Mouse (Mus musculus) kidney, embryonic 15.5 days (tissue): Measurements from ENCODE around the gene Lypd9. TPM values are rescaled to one million over a fixed set of nuclear protein-coding genes. Genes with fewer than 3 reads are reported as not detected.

ENCODE experiments used
- ATAC-seq: fragments of 200-750 bp; cut with Nextera tagmentation; replicated peaks from 2 replicates; pipeline ENCODE4 v1.8.0; 2017; ENCODE audit warnings: moderate TSS enrichment; ENCODE audit not compliant: low FRiP score
- H3K27ac ChIP-seq: fragments of 300-500 bp; sonication (generic); 2 replicates; pipeline ENCODE4 v1.5.1; 2015; ENCODE audit warnings: mild to moderate bottlenecking, inconsistent platforms
- H3K27me3 ChIP-seq: fragments of 300-500 bp; sonication (generic); 2 replicates; pipeline ENCODE4 v1.6.1; 2015; ENCODE audit warnings: inconsistent platforms
- H3K36me3 ChIP-seq: fragments of 300-500 bp; sonication (generic); 2 replicates; pipeline ENCODE4 v1.6.1; 2015; ENCODE audit warnings: inconsistent platforms
- H3K4me1 ChIP-seq: fragments of 300-500 bp; sonication (generic); 2 replicates; pipeline ENCODE4 v1.6.1; 2015; ENCODE audit warnings: inconsistent platforms
- H3K4me2 ChIP-seq: fragments of 300-500 bp; sonication (generic); 2 replicates; pipeline ENCODE4 v1.6.1; 2015; ENCODE audit warnings: moderate library complexity, mild to moderate bottlenecking, inconsistent platforms
- H3K4me3 ChIP-seq: fragments of 300-500 bp; sonication (generic); replicated peaks from 2 replicates; pipeline ENCODE4 v1.5.1; 2015; ENCODE audit warnings: mild to moderate bottlenecking, inconsistent platforms
- H3K9ac ChIP-seq: fragments of 300-500 bp; sonication (generic); 2 replicates; pipeline ENCODE4 v1.6.1; 2015; ENCODE audit warnings: mild to moderate bottlenecking, inconsistent platforms
- H3K9me3 ChIP-seq: fragments of 300-500 bp; sonication (generic); replicated peaks from 2 replicates; pipeline ENCODE4 v1.6.1; 2016; ENCODE audit warnings: inconsistent platforms
- WGBS: fragments of 180-500 bp; shearing (Covaris S2); methylation state at CpG from one replicate; pipeline ENCODE4 v1.1.7; 2015; ENCODE audit warnings: mixed read lengths; 5-methylcytosine and 5-hydroxymethylcytosine counted together
- polyA plus RNA-seq: library from polyadenylated mRNA; unstranded; fragments of >200 nt; fragmentation: Nextera tagmentation; extraction: Ambion mirVana; gene quantifications from 2 replicates; pipeline ENCODE4 v1.2.1, GENCODE M21; 2015

The Lypd9 gene
- polyA plus RNA-seq, 1 experiment from 2014 or later: not detected

- H3K27me3 ChIP-seq: 0 out of 2 replicates have a peak, but pooled peaks cover 3% of the 10 kb centered on the region
- no peak overlapping the region for H3K4me3 ChIP-seq
- no peak overlapping the region for H3K4me2 ChIP-seq
- no peak overlapping the region for H3K9ac ChIP-seq
- H3K27ac ChIP-seq: no peak overlapping the region
- 0 out of 2 replicates have a peak, but pooled peaks cover 3% of the 10 kb centered on the region for H3K4me1 ChIP-seq
- H3K36me3 ChIP-seq: no peaks in the 10 kb centered on the region
- no peak for ATAC-seq
- no peaks in the 10 kb centered on the region for H3K9me3 ChIP-seq
- WGBS: 67% methylated on average over 6 of the region's 6 CpGs
Measured at GRCm38 (mm10) chr11:58399985-58400645, 52.6 kb downstream of the Lypd9 start.

Other genes with a start within 250 kb of the Lypd9 start
- 0.18 TPM in 1 of 2 replicates, not detected in the other for gene 4930438A08Rik, start 178.1 kb downstream of the Lypd9 start, polyA plus RNA-seq
- gene Zfp692, start 145.9 kb downstream of the Lypd9 start, polyA plus RNA-seq: 29.1 and 30.5 TPM in 2 replicates
- gene Zfp672, start 122.6 kb downstream of the Lypd9 start, polyA plus RNA-seq: 36.2 and 40.4 TPM in 2 replicates
- 34.2 and 37.0 TPM in 2 replicates for gene Sh3bp5l, start 122.2 kb downstream of the Lypd9 start, polyA plus RNA-seq
- gene Lypd8, start 73.9 kb downstream of the Lypd9 start, polyA plus RNA-seq: 0.23 and 4.5 TPM in 2 replicates
- gene 1810065E05Rik, start 31.8 kb downstream of the Lypd9 start, polyA plus RNA-seq: not detected in 2 replicates
- not detected in 2 replicates for gene Gm12253, start 20.4 kb downstream of the Lypd9 start, polyA plus RNA-seq
- not detected in 2 replicates for gene Olfr30, start 9.3 kb upstream of the Lypd9 start, polyA plus RNA-seq
- gene Olfr332, start 39.6 kb upstream of the Lypd9 start, polyA plus RNA-seq: 0.08 TPM in 1 of 2 replicates, not detected in the other
- not detected in 2 replicates for gene Olfr331, start 49.6 kb upstream of the Lypd9 start, polyA plus RNA-seq
- not detected in 2 replicates for gene Olfr330, start 81.9 kb upstream of the Lypd9 start, polyA plus RNA-seq
- not detected in 2 replicates for gene Olfr329-ps, start 93.5 kb upstream of the Lypd9 start, polyA plus RNA-seq
- gene Olfr328, start 102.7 kb upstream of the Lypd9 start, polyA plus RNA-seq: 0.05 and 0.09 TPM in 2 replicates
- gene Olfr224, start 117.6 kb upstream of the Lypd9 start, polyA plus RNA-seq: not detected in 2 replicates
- gene Olfr325, start 124.8 kb upstream of the Lypd9 start, polyA plus RNA-seq: not detected in 2 replicates
- not detected in 2 replicates for gene Olfr324, start 142.2 kb upstream of the Lypd9 start, polyA plus RNA-seq
- not detected in 2 replicates for gene 2210407C18Rik, start 163.2 kb upstream of the Lypd9 start, polyA plus RNA-seq
- gene Olfr323, start 177.6 kb upstream of the Lypd9 start, polyA plus RNA-seq: not detected in 2 replicates
- gene Trim58, start 187.5 kb upstream of the Lypd9 start, polyA plus RNA-seq: 0.13 and 0.33 TPM in 2 replicates
- 0.04 TPM in 1 of 2 replicates, not detected in the other for gene Olfr322, start 205.9 kb upstream of the Lypd9 start, polyA plus RNA-seq
- not detected in 2 replicates for gene Olfr320, start 228.2 kb upstream of the Lypd9 start, polyA plus RNA-seq
- not detected in 2 replicates for gene Olfr319, start 246.2 kb upstream of the Lypd9 start, polyA plus RNA-seq